Mouse (Mus musculus) hematopoietic stem cell, adult 5-6 weeks (primary cell): ENCODE results near the gene Tacc3. TPM values are rescaled to one million over a fixed set of nuclear protein-coding genes. Genes with fewer than 3 reads are reported as not detected.

Experiments used
- total RNA-seq: library from RNA; stranded (forward); fragments of 172-1452, 232-1000 nt; gene quantifications from 2 replicates; pipeline ENCODE4 v1.2.3, GENCODE M21; 2017

The Tacc3 gene
- total RNA-seq, 1 experiment from 2014 or later: 103 TPM

Other genes with a start within 250 kb of the Tacc3 start
- not detected in 2 replicates for gene Nkx1-1, start 224.2 kb upstream of the Tacc3 start, total RNA-seq
- gene Fam53a, start 28.5 kb upstream of the Tacc3 start, total RNA-seq: 13.3 and 18.6 TPM in 2 replicates
- 0.20 and 0.81 TPM in 2 replicates for gene Gm9903, start 28.2 kb upstream of the Tacc3 start, total RNA-seq
- gene Slbp, start 5.6 kb upstream of the Tacc3 start, total RNA-seq: 220 and 242 TPM in 2 replicates
- 18.3 and 23.0 TPM in 2 replicates for gene Tmem129, start 288 bp downstream of the Tacc3 start, total RNA-seq
- gene Fgfr3, start 63.5 kb downstream of the Tacc3 start, total RNA-seq: 2.2 and 3.0 TPM in 2 replicates
- 19.7 and 20.8 TPM in 2 replicates for gene Letm1, start 124.7 kb downstream of the Tacc3 start, total RNA-seq
- gene Nsd2, start 162.6 kb downstream of the Tacc3 start, total RNA-seq: 110 and 126 TPM in 2 replicates